Mouse (Mus musculus): Measurements from ENCODE around the gene Igsf11. TPM values are rescaled to one million over a fixed set of nuclear protein-coding genes. Genes with fewer than 3 reads are reported as not detected.

Gene Igsf11
- polyA plus RNA-seq (2014; fragmentation: Nextera tagmentation; extraction: Ambion mirVana), result 1.6 TPM in 2 replicates

GRCm38 (mm10) chr16:38892371-38892770 is at the start of gene Igsf11:
Gene Igsf11 (plus strand): TSS chr16:38892671.
- Histone ChIP-seq H3K4me2 (replicated peaks; ENCODE audit: low read depth, low read length) (no peak within 1 kb of the TSS), H3K27ac (ENCODE audit: low read length) (no peak within 1 kb of the TSS), H3K4me1 (ENCODE audit: control insufficient read depth, insufficient read depth, low read length) (no peaks in the 10 kb centered on the region), H3K9ac (replicated peaks; ENCODE audit: low read depth, low read length) (no peak within 1 kb of the TSS), H3K36me3 (ENCODE audit: control insufficient read depth, insufficient read depth, low read length) (no peaks in the 10 kb centered on the region), H3K4me3 (ENCODE audit: low read depth, low read length) (no peak within 1 kb of the TSS), H3K9me3 (ENCODE audit: control insufficient read depth, low read depth, low read length) (no peaks in the 10 kb centered on the region), H3K27me3 (ENCODE audit: control insufficient read depth, insufficient read depth, low read length) (no peaks in the 10 kb centered on the region)
- 88% methylated on average over 7 of the region's 7 CpGs for WGBS
- no peak for ATAC-seq (ENCODE audit: insufficient number of reproducible peaks, insufficient read depth, low FRiP score, low read depth)

DNA sequence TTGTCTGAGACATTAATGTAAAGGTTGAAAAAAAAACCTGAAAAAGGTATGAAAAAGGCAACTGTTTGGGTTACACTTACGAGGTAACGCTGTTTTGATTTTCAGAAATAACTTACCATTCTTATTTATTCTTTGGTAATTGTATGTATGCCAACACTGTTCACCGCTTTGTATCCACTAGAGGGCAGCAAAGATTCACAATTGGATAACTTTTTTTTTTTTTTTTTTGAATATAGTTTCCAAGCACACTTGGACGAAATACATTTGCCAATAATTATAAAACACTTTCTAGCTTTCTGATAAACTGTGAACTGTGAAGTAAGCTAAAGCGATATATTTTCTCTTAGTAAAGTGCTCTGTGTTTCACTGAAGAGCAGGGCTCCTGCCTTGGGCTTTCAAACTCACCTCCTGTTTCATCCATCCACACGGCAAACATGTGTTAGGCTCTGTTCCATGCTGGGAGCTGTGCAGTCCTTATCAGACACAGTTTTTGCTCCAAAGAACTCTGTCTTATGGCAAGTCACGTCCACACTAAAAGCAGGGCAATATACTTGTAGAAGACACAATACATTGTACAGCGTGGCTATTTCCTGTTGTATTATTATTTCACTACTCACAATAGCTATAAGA is 34.2 kb upstream of the Igsf11 start:
- Histone ChIP-seq H3K27ac (ENCODE audit: low read length) (no peak overlapping the region), H3K4me1 (ENCODE audit: control insufficient read depth, insufficient read depth, low read length) (no peaks in the 10 kb centered on the region), H3K36me3 (ENCODE audit: control insufficient read depth, insufficient read depth, low read length) (no peaks in the 10 kb centered on the region), H3K27me3 (ENCODE audit: control insufficient read depth, insufficient read depth, low read length) (no peaks in the 10 kb centered on the region), H3K4me2 (replicated peaks; ENCODE audit: low read depth, low read length) (no peak overlapping the region), H3K9ac (replicated peaks; ENCODE audit: low read depth, low read length) (no peak overlapping the region), H3K9me3 (ENCODE audit: control insufficient read depth, low read depth, low read length) (no peaks in the 10 kb centered on the region), H3K4me3 (ENCODE audit: low read depth, low read length) (no peak overlapping the region)
- WGBS, result 29% methylated on average over 8 of the region's 8 CpGs
- ATAC-seq (ENCODE audit: insufficient number of reproducible peaks, insufficient read depth, low FRiP score, low read depth), result no peak

DNA sequence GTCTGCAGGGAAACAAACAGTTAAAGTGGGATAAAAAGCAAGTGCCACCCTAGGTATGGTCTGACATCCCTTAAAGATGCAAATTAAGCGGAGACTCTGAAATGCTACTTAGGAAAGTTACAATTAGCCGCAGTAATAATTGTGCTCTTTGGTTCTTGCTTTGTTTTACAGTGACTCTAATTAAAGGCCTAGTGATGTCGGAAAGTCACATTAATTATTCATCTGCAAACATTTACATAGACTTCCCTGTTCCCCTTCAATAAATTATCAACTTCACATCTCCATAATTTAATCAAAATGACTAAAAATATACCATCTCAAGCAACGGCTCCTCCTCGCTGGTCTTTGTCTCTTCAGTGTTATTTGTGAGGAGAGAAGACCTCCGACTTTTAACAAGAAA is 31.9 kb upstream of the Igsf11 start:
- Histone ChIP-seq H3K4me1 (ENCODE audit: control insufficient read depth, insufficient read depth, low read length) (no peaks in the 10 kb centered on the region), H3K9me3 (ENCODE audit: control insufficient read depth, low read depth, low read length) (no peaks in the 10 kb centered on the region), H3K4me3 (ENCODE audit: low read depth, low read length) (no peak overlapping the region), H3K27ac (ENCODE audit: low read length) (no peak overlapping the region), H3K9ac (replicated peaks; ENCODE audit: low read depth, low read length) (no peak overlapping the region), H3K27me3 (ENCODE audit: control insufficient read depth, insufficient read depth, low read length) (no peaks in the 10 kb centered on the region), H3K4me2 (replicated peaks; ENCODE audit: low read depth, low read length) (no peak overlapping the region), H3K36me3 (ENCODE audit: control insufficient read depth, insufficient read depth, low read length) (no peaks in the 10 kb centered on the region)
- ATAC-seq (ENCODE audit: insufficient number of reproducible peaks, insufficient read depth, low FRiP score, low read depth), result no peak
- WGBS, result 76% methylated on average over 6 of the region's 6 CpGs

GRCm38 (mm10) chr16:38864358-38864757 is 28.1 kb upstream of the Igsf11 start:
- no peak for ATAC-seq (ENCODE audit: insufficient number of reproducible peaks, insufficient read depth, low FRiP score, low read depth)
- no peaks in the 10 kb centered on the region for H3K9me3 ChIP-seq (ENCODE audit: control insufficient read depth, low read depth, low read length)
- H3K36me3 ChIP-seq (ENCODE audit: control insufficient read depth, insufficient read depth, low read length), result no peaks in the 10 kb centered on the region
- H3K9ac ChIP-seq (replicated peaks; ENCODE audit: low read depth, low read length), result no peak overlapping the region
- 67% methylated on average over 5 of the region's 5 CpGs for WGBS
- no peaks in the 10 kb centered on the region for H3K27me3 ChIP-seq (ENCODE audit: control insufficient read depth, insufficient read depth, low read length)
- H3K4me2 ChIP-seq (replicated peaks; ENCODE audit: low read depth, low read length), result no peak overlapping the region
- H3K4me1 ChIP-seq (ENCODE audit: control insufficient read depth, insufficient read depth, low read length), result no peaks in the 10 kb centered on the region
- no peak overlapping the region for H3K27ac ChIP-seq (ENCODE audit: low read length)
- no peak overlapping the region for H3K4me3 ChIP-seq (ENCODE audit: low read depth, low read length)

GRCm38 (mm10) chr16:38873231-38873630 is 19.2 kb upstream of the Igsf11 start:
- no peak overlapping the region for H3K4me3 ChIP-seq (ENCODE audit: low read depth, low read length)
- no peaks in the 10 kb centered on the region for H3K27me3 ChIP-seq (ENCODE audit: control insufficient read depth, insufficient read depth, low read length)
- H3K9me3 ChIP-seq (ENCODE audit: control insufficient read depth, low read depth, low read length), result no peaks in the 10 kb centered on the region
- no peak overlapping the region for H3K9ac ChIP-seq (replicated peaks; ENCODE audit: low read depth, low read length)
- H3K4me2 ChIP-seq (replicated peaks; ENCODE audit: low read depth, low read length), result no peak overlapping the region
- no peaks in the 10 kb centered on the region for H3K36me3 ChIP-seq (ENCODE audit: control insufficient read depth, insufficient read depth, low read length)
- ATAC-seq (ENCODE audit: insufficient number of reproducible peaks, insufficient read depth, low FRiP score, low read depth), result no peak
- WGBS, result 73% methylated on average over 4 of the region's 4 CpGs
- H3K4me1 ChIP-seq (ENCODE audit: control insufficient read depth, insufficient read depth, low read length), result no peaks in the 10 kb centered on the region
- no peak overlapping the region for H3K27ac ChIP-seq (ENCODE audit: low read length)

DNA sequence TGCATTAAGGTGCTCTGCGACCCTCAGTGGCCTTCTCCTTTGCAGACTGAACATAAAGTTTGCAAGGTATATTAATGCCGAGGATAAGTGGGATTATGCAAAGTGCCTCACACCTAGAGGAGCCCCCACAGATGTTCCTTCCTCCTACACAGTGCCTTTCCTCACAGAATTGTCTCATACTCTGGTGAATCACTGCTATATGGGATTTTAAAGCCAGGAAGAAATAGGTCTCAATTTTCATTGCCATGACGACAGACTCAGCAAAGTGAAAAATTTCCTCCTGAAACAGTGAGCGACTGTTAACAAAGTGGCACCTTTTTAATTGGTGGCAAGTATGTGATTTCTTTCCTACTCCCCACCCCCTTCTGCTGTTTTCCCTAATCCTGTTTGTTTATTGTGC is 18.0 kb upstream of the Igsf11 start:
- Histone ChIP-seq H3K27ac (ENCODE audit: low read length) (no peak overlapping the region), H3K36me3 (ENCODE audit: control insufficient read depth, insufficient read depth, low read length) (no peaks in the 10 kb centered on the region), H3K4me2 (replicated peaks; ENCODE audit: low read depth, low read length) (no peak overlapping the region), H3K4me1 (ENCODE audit: control insufficient read depth, insufficient read depth, low read length) (no peaks in the 10 kb centered on the region), H3K27me3 (ENCODE audit: control insufficient read depth, insufficient read depth, low read length) (no peaks in the 10 kb centered on the region), H3K4me3 (ENCODE audit: low read depth, low read length) (no peak overlapping the region), H3K9me3 (ENCODE audit: control insufficient read depth, low read depth, low read length) (no peaks in the 10 kb centered on the region), H3K9ac (replicated peaks; ENCODE audit: low read depth, low read length) (no peak overlapping the region)
- WGBS, result 35% methylated on average over 4 of the region's 4 CpGs
- no peak for ATAC-seq (ENCODE audit: insufficient number of reproducible peaks, insufficient read depth, low FRiP score, low read depth)

DNA sequence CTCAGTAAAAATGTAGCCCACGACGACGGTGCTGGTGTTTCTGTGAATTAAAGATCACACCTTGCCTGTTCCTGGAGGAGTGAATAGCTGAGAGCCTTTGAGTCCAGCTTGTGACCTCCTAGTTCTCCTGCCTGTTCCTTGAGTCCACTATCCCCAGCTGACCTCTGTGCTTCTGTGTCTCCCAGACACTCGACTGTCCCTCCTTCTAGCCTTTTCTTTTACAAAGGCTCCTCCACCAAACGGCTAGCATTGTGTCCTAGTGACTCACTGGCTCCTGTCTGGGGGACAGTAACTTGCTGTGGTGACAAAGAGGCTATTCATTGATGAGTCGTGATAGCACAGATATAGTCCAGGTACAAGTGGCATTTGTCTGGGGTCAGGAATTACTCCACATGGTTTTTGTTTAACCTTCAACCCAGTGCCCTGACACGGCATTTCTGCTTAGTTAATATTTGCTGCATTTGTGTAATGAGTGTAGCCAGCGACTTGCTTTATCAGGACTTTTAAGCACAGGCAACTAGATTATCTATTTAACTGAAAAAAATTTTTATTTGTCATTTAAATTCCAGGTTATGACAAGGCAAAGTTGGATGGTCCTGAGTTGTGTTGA is 6.5 kb downstream of the Igsf11 start:
- Histone ChIP-seq H3K4me2 (replicated peaks; ENCODE audit: low read depth, low read length) (no peak overlapping the region), H3K36me3 (ENCODE audit: control insufficient read depth, insufficient read depth, low read length) (no peaks in the 10 kb centered on the region), H3K4me3 (ENCODE audit: low read depth, low read length) (no peak overlapping the region), H3K9me3 (ENCODE audit: control insufficient read depth, low read depth, low read length) (no peaks in the 10 kb centered on the region), H3K4me1 (ENCODE audit: control insufficient read depth, insufficient read depth, low read length) (no peaks in the 10 kb centered on the region), H3K27me3 (ENCODE audit: control insufficient read depth, insufficient read depth, low read length) (peaks cover 8% of the 10 kb centered on the region; the same call in 1 of the 2 replicates), H3K9ac (replicated peaks; ENCODE audit: low read depth, low read length) (no peak overlapping the region), H3K27ac (ENCODE audit: low read length) (no peak overlapping the region)
- WGBS, result 38% methylated on average over 8 of the region's 8 CpGs
- no peak for ATAC-seq (ENCODE audit: insufficient number of reproducible peaks, insufficient read depth, low FRiP score, low read depth)

DNA sequence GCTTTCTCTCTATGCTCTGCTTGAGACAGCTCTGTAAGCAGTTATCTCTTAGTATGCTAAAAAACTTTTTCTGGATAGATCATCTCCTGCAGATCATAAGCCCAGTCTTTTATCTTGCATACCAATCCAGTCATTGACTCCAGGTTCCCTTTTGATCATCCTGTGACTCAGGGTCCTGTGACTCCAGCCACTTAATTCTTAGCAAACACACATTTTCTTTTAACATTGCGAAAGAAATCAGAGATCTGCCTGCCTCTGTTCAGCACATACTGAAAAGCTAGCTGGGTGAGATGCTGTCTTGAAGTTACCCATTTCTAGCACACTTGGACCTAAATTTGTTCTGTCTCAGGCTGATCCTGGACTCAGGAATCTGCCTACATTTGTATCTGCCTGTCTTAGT is 7.6 kb downstream of the Igsf11 start:
- no peaks in the 10 kb centered on the region for H3K9me3 ChIP-seq (ENCODE audit: control insufficient read depth, low read depth, low read length)
- no peaks in the 10 kb centered on the region for H3K4me1 ChIP-seq (ENCODE audit: control insufficient read depth, insufficient read depth, low read length)
- H3K27ac ChIP-seq (ENCODE audit: low read length), result no peak overlapping the region
- H3K4me2 ChIP-seq (replicated peaks; ENCODE audit: low read depth, low read length), result no peak overlapping the region
- H3K36me3 ChIP-seq (ENCODE audit: control insufficient read depth, insufficient read depth, low read length), result no peaks in the 10 kb centered on the region
- ATAC-seq (ENCODE audit: insufficient number of reproducible peaks, insufficient read depth, low FRiP score, low read depth), result no peak
- H3K9ac ChIP-seq (replicated peaks; ENCODE audit: low read depth, low read length), result no peak overlapping the region
- H3K27me3 ChIP-seq (ENCODE audit: control insufficient read depth, insufficient read depth, low read length), result peaks cover 8% of the 10 kb centered on the region; the same call in 1 of the 2 replicates
- no peak overlapping the region for H3K4me3 ChIP-seq (ENCODE audit: low read depth, low read length)
- 74% methylated on average over 1 of the region's 1 CpGs for WGBS
